Mouse (Mus musculus) limb, embryonic 12.5 days (tissue): Measurements from ENCODE around the gene Tfrc. TPM values are rescaled to one million over a fixed set of nuclear protein-coding genes. Genes with fewer than 3 reads are reported as not detected.

Experiments
- ATAC-seq: fragments of 200-750 bp; cut with Nextera tagmentation; 2 replicates; pipeline ENCODE4 v1.8.0; 2017; ENCODE audit warnings: low read depth, moderate TSS enrichment; ENCODE audit not compliant: insufficient number of reproducible peaks, insufficient read depth, low FRiP score, low TSS enrichment
- H3K27ac ChIP-seq: fragments of 300-500 bp; sonication (generic); 2 replicates; pipeline ENCODE4 v1.5.1; 2016; ENCODE audit warnings: mild to moderate bottlenecking, moderate library complexity
- H3K27me3 ChIP-seq: fragments of 300-500 bp; sonication (generic); 2 replicates; pipeline ENCODE4 v1.6.1; 2016; ENCODE audit warnings: mild to moderate bottlenecking, moderate library complexity
- H3K36me3 ChIP-seq: fragments of 300-500 bp; sonication (generic); 2 replicates; pipeline ENCODE4 v1.6.1; 2016; ENCODE audit warnings: mild to moderate bottlenecking, moderate library complexity
- H3K4me1 ChIP-seq: fragments of 300-500 bp; sonication (generic); replicated peaks from 2 replicates; pipeline ENCODE4 v1.6.1; 2016
- H3K4me2 ChIP-seq: fragments of 300-500 bp; sonication (generic); 2 replicates; pipeline ENCODE4 v1.6.1; 2016; ENCODE audit warnings: mild to moderate bottlenecking, moderate library complexity
- H3K4me3 ChIP-seq: fragments of 300-500 bp; sonication (generic); replicated peaks from 2 replicates; pipeline ENCODE4 v1.5.1; 2016; ENCODE audit warnings: mild to moderate bottlenecking
- H3K9ac ChIP-seq: fragments of 300-500 bp; sonication (generic); replicated peaks from 2 replicates; pipeline ENCODE4 v1.6.1; 2016; ENCODE audit warnings: mild to moderate bottlenecking, moderate library complexity
- H3K9me3 ChIP-seq: fragments of 300-500 bp; sonication (generic); 2 replicates; pipeline ENCODE4 v1.6.1; 2016; ENCODE audit warnings: mild to moderate bottlenecking, moderate library complexity
- WGBS: fragments of 180-500 bp; shearing (Covaris S2); methylation state at CpG from one replicate; pipeline ENCODE4 v1.1.7; 2016; 5-methylcytosine and 5-hydroxymethylcytosine counted together
- polyA plus RNA-seq: library from polyadenylated mRNA; unstranded; fragments of >200 nt; fragmentation: Nextera tagmentation; extraction: Ambion mirVana; gene quantifications from 2 replicates; pipeline ENCODE4 v1.2.1, GENCODE M21; 2016

The Tfrc gene
- polyA plus RNA-seq, 1 experiment from 2014 or later: 40.7 TPM

- peak; percentile 26; the same call in 1 of the 2 replicates for ATAC-seq
- no peak overlapping the region for H3K4me3 ChIP-seq
- 73% methylated on average over 10 of the region's 10 CpGs for WGBS
- no peaks in the 10 kb centered on the region for H3K27me3 ChIP-seq
- peak overlapping the region; percentile 44; the same call in 1 of the 2 replicates for H3K9ac ChIP-seq
- H3K4me2 ChIP-seq: peak overlapping the region; percentile 21
- H3K27ac ChIP-seq: peak overlapping the region; percentile 72
- no peaks in the 10 kb centered on the region for H3K9me3 ChIP-seq
- H3K4me1 ChIP-seq: peaks cover 53% of the 10 kb centered on the region
- peaks cover 20% of the 10 kb centered on the region for H3K36me3 ChIP-seq
Measured at GRCm38 (mm10) chr16:32661493-32661921, 52.8 kb downstream of the Tfrc start.

GRCm38 (mm10) chr16:32662372-32662771 is 53.7 kb downstream of the Tfrc start:
- Histone ChIP-seq H3K36me3 (peaks cover 20% of the 10 kb centered on the region), H3K4me2 (no peak overlapping the region), H3K27ac (peak overlapping the region; percentile 72; the same call in 1 of the 2 replicates), H3K9ac (no peak overlapping the region), H3K4me3 (no peak overlapping the region), H3K9me3 (no peaks in the 10 kb centered on the region), H3K27me3 (no peaks in the 10 kb centered on the region), H3K4me1 (peaks cover 45% of the 10 kb centered on the region)
- 90% methylated on average over 7 of the region's 7 CpGs for WGBS
- ATAC-seq: no peak

GRCm38 (mm10) chr16:32663231-32663858 is 54.6 kb downstream of the Tfrc start:
- Histone ChIP-seq H3K36me3 (peaks cover 29% of the 10 kb centered on the region), H3K9me3 (no peaks in the 10 kb centered on the region), H3K27ac (no peak overlapping the region), H3K4me1 (peaks cover 39% of the 10 kb centered on the region), H3K4me3 (no peak overlapping the region), H3K9ac (no peak overlapping the region), H3K27me3 (no peaks in the 10 kb centered on the region), H3K4me2 (no peak overlapping the region)
- 82% methylated on average over 9 of the region's 9 CpGs for WGBS
- no peak for ATAC-seq

GRCm38 (mm10) chr16:32664211-32664610 is 55.5 kb downstream of the Tfrc start:
- peaks cover 38% of the 10 kb centered on the region for H3K36me3 ChIP-seq
- no peaks in the 10 kb centered on the region for H3K27me3 ChIP-seq
- WGBS: 84% methylated on average over 2 of the region's 2 CpGs
- H3K4me2 ChIP-seq: no peak overlapping the region
- no peak overlapping the region for H3K4me3 ChIP-seq
- peaks cover 30% of the 10 kb centered on the region for H3K4me1 ChIP-seq
- no peak overlapping the region for H3K27ac ChIP-seq
- ATAC-seq: no peak
- H3K9ac ChIP-seq: no peak overlapping the region
- no peaks in the 10 kb centered on the region for H3K9me3 ChIP-seq

- Histone ChIP-seq H3K4me2 (no peak overlapping the region), H3K4me3 (no peak overlapping the region), H3K36me3 (peaks cover 56% of the 10 kb centered on the region), H3K4me1 (peaks cover 12% of the 10 kb centered on the region), H3K9me3 (no peaks in the 10 kb centered on the region), H3K27ac (peak overlapping the region; percentile 62), H3K27me3 (no peaks in the 10 kb centered on the region), H3K9ac (no peak overlapping the region)
- 79% methylated on average over 11 of the region's 11 CpGs for WGBS
- ATAC-seq: no peak
Measured at GRCm38 (mm10) chr16:32665851-32666665, 57.3 kb downstream of the Tfrc start.

GRCm38 (mm10) chr16:32666671-32667551 is 58.2 kb downstream of the Tfrc start:
- H3K4me1 ChIP-seq: peaks cover 3% of the 10 kb centered on the region
- peak overlapping the region; percentile 62; the same call in 1 of the 2 replicates for H3K27ac ChIP-seq
- no peak overlapping the region for H3K9ac ChIP-seq
- 84% methylated on average over 9 of the region's 9 CpGs for WGBS
- H3K4me3 ChIP-seq: no peak overlapping the region
- H3K9me3 ChIP-seq: no peaks in the 10 kb centered on the region
- peaks cover 65% of the 10 kb centered on the region for H3K36me3 ChIP-seq
- H3K27me3 ChIP-seq: no peaks in the 10 kb centered on the region
- ATAC-seq: no peak
- H3K4me2 ChIP-seq: no peak overlapping the region

- Histone ChIP-seq H3K27me3 (no peaks in the 10 kb centered on the region), H3K4me1 (no peaks in the 10 kb centered on the region; the same call in 1 of the 2 replicates), H3K4me2 (no peak overlapping the region), H3K9me3 (no peaks in the 10 kb centered on the region), H3K36me3 (peaks cover 71% of the 10 kb centered on the region), H3K27ac (no peak overlapping the region), H3K4me3 (no peak overlapping the region), H3K9ac (no peak overlapping the region)
- WGBS: 75% methylated on average over 3 of the region's 3 CpGs
- ATAC-seq: no peak
Measured at GRCm38 (mm10) chr16:32667552-32667872, 58.8 kb downstream of the Tfrc start.

GRCm38 (mm10) chr16:32668030-32668429 is 59.3 kb downstream of the Tfrc start:
- H3K27ac ChIP-seq: no peak overlapping the region
- WGBS: 68% methylated on average over 10 of the region's 10 CpGs
- no peak overlapping the region for H3K4me2 ChIP-seq
- H3K27me3 ChIP-seq: no peaks in the 10 kb centered on the region
- peaks cover 76% of the 10 kb centered on the region for H3K36me3 ChIP-seq
- no peak overlapping the region for H3K4me3 ChIP-seq
- no peak for ATAC-seq
- H3K9me3 ChIP-seq: no peaks in the 10 kb centered on the region
- no peaks in the 10 kb centered on the region; the same call in 1 of the 2 replicates for H3K4me1 ChIP-seq
- H3K9ac ChIP-seq: no peak overlapping the region

GRCm38 (mm10) chr16:32668472-32668871 is 59.8 kb downstream of the Tfrc start:
- no peak overlapping the region for H3K27ac ChIP-seq
- no peaks in the 10 kb centered on the region for H3K27me3 ChIP-seq
- H3K4me3 ChIP-seq: no peak overlapping the region
- H3K4me1 ChIP-seq: no peaks in the 10 kb centered on the region; the same call in 1 of the 2 replicates
- no peaks in the 10 kb centered on the region for H3K9me3 ChIP-seq
- WGBS: 74% methylated on average over 4 of the region's 4 CpGs
- no peak for ATAC-seq
- no peak overlapping the region for H3K4me2 ChIP-seq
- H3K36me3 ChIP-seq: peaks cover 80% of the 10 kb centered on the region
- H3K9ac ChIP-seq: no peak overlapping the region

GRCm38 (mm10) chr16:32669243-32669642 is 60.5 kb downstream of the Tfrc start:
- WGBS: 91% methylated on average over 10 of the region's 10 CpGs
- H3K36me3 ChIP-seq: peaks cover 80% of the 10 kb centered on the region
- H3K9me3 ChIP-seq: no peaks in the 10 kb centered on the region
- H3K4me1 ChIP-seq: no peaks in the 10 kb centered on the region; the same call in 1 of the 2 replicates
- no peak overlapping the region for H3K27ac ChIP-seq
- no peak for ATAC-seq
- no peaks in the 10 kb centered on the region for H3K27me3 ChIP-seq
- no peak overlapping the region for H3K4me3 ChIP-seq
- no peak overlapping the region for H3K4me2 ChIP-seq
- H3K9ac ChIP-seq: no peak overlapping the region
